Mouse (Mus musculus): ENCODE measurements around the gene Mtus2. TPM values are rescaled to one million over a fixed set of nuclear protein-coding genes. Genes with fewer than 3 reads are reported as not detected.
A peak's percentile ranks its signal among the peaks of the same experiment; 100 is the strongest.
"Not testable (repeated sequence)": the region's sequence is repeated elsewhere in the genome, so short reads cannot be mapped to it uniquely, and the experiment has no call there.

Mtus2 gene
- polyA plus RNA-seq, 1 experiment from 2014 or later: 14.4 TPM

DNA sequence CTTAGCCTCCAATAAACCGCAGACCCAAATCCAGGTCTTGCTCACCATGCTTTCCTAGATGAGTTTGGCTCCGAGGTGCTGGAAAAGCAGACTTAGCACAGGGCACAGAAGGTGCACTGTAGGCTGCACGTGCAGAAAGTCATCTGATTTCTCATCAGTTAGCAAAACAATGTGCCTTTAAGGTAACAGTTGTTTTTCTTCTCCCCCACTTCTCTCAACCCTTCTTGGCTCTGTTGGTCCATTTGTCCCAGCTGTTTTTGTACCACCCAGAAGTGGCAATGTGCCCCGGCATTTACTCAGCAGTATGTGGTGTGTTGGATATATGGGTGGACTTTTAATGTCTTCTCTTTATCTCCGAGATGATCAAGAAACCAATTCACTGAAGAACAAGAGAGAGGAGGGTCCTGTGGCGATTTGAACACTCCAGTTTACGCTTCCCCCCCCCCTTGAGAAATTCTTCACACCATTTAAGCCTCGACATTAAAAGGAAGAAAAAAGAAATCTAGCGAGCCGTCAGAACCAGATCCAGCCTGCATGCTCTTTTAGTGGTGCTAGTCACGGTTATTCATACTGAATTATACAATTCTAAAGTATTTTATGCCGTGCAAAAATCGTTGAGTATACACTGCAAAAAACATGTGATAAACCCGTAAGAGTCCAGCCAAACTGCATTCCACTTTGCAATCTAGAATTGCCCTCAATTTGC lies 194.9 kb downstream of the Mtus2 start:
- H3K9me3 ChIP-seq: peaks cover 4% of the 10 kb centered on the region
- no peaks in the 10 kb centered on the region for H3K36me3 ChIP-seq (replicated peaks)
- peak overlapping the region; percentile 66; the same call in 1 of the 2 replicates for H3K27ac ChIP-seq
- no peak overlapping the region for H3K4me2 ChIP-seq
- H3K9ac ChIP-seq: no peak overlapping the region
- WGBS: 60% methylated on average over 14 of the region's 14 CpGs
- peak; percentile 17; the same call in 1 of the 2 replicates for ATAC-seq (ENCODE audit: low FRiP score)
- H3K4me1 ChIP-seq: peaks cover 29% of the 10 kb centered on the region
- no peak overlapping the region for H3K4me3 ChIP-seq (replicated peaks)
- H3K27me3 ChIP-seq: no peaks in the 10 kb centered on the region

DNA sequence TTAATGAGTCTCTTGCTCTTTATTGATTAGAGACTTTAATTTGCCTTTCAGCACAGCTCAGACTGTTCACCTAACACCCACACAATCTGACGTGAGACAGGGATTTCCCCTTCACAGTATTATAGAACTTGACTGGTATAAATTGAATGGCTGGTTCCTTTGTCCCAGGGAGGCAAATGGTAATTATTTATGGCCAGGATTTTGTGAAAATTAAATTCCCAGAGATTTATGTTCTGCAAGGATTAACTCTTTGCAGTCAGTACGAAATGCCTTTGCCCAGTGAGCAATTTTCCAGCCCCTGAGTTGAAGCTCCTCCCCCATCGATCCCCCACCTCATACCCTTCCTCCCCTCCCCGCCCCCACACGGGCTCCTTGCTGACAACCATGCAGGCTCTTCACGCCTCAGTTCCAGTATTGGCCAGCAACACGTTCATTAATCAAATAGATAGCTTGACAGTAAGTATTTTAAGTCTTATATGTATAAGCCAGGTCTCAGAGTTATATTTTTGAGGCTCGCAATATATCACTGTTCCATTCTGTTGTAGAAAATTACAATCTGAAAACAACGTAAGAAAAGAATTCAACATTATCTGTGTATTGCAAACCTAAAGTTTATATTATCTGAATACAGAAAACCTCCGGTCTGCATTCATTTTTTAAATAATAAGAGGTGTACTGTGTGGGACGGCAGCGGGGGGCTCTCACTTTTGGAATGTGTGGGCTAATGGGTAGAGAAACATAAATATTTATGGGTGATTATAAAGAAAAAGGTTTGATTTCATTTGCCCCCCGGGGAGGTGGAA lies 195.7 kb downstream of the Mtus2 start:
- H3K4me3 ChIP-seq (replicated peaks): no peak overlapping the region
- ATAC-seq (ENCODE audit: low FRiP score): peak; percentile 79
- whole genome bisulfite sequencing: 51% methylated on average over 13 of the region's 13 CpGs
- H3K4me2 ChIP-seq: 0 out of 2 replicates have a peak overlapping the region, but pooled peaks have one; percentile 8
- H3K27me3 ChIP-seq: no peaks in the 10 kb centered on the region
- H3K9me3 ChIP-seq: peaks cover 4% of the 10 kb centered on the region
- no peak overlapping the region for H3K9ac ChIP-seq
- H3K27ac ChIP-seq: peak overlapping the region; percentile 72; the same call in 1 of the 2 replicates
- no peaks in the 10 kb centered on the region for H3K36me3 ChIP-seq (replicated peaks)
- H3K4me1 ChIP-seq: peaks cover 24% of the 10 kb centered on the region

DNA sequence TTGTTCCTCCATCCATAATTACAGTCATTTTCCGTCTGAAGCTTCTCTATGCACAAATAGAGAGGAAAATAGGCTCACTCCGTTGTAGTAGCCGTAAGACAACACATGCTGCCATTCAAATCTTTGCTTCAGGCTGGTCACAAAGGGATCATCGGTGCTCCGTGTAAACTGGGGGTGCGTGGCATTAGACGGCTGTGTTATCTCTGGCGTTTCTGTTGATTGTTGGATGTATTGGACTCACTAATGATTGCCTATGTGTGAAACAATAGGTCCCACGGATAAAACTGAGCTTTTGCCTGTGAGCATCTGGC lies 196.2 kb downstream of the Mtus2 start:
- peak; percentile 68; the same call in 1 of the 2 replicates for ATAC-seq (ENCODE audit: low FRiP score)
- peaks cover 4% of the 10 kb centered on the region for H3K9me3 ChIP-seq
- H3K4me1 ChIP-seq: peaks cover 24% of the 10 kb centered on the region
- H3K27ac ChIP-seq: peak overlapping the region; percentile 72
- H3K9ac ChIP-seq: no peak overlapping the region
- H3K36me3 ChIP-seq (replicated peaks): no peaks in the 10 kb centered on the region
- H3K4me3 ChIP-seq (replicated peaks): no peak overlapping the region
- WGBS: 32% methylated on average over 9 of the region's 9 CpGs
- no peak overlapping the region for H3K4me2 ChIP-seq
- H3K27me3 ChIP-seq: no peaks in the 10 kb centered on the region

DNA sequence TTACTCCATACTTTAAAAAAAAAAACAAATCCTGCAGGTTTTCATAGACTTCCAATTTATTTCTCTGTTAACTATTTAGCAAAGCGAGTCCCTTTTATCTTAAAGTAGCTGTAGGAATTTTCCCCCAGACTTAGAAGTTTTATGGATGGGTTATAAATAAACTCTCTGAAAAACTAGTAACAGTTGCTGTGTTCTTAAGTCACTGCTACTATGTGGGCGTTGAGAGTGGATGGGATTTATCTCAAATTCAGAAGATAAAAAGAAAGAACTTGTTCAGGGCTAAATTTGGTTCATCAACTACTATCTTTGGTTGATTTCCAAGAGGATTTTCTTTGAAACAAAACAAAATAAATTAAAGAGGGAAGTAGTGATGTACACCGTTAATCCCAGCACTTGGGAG lies 197.6 kb downstream of the Mtus2 start:
- no peak overlapping the region for H3K27ac ChIP-seq
- ATAC-seq (ENCODE audit: low FRiP score): no peak
- no peaks in the 10 kb centered on the region for H3K9me3 ChIP-seq
- H3K4me2 ChIP-seq: no peak overlapping the region
- no peak overlapping the region for H3K9ac ChIP-seq
- 92% methylated on average over 3 of the region's 3 CpGs for WGBS
- no peaks in the 10 kb centered on the region for H3K36me3 ChIP-seq (replicated peaks)
- no peak overlapping the region for H3K4me3 ChIP-seq (replicated peaks)
- H3K4me1 ChIP-seq: peaks cover 29% of the 10 kb centered on the region
- no peaks in the 10 kb centered on the region for H3K27me3 ChIP-seq

DNA sequence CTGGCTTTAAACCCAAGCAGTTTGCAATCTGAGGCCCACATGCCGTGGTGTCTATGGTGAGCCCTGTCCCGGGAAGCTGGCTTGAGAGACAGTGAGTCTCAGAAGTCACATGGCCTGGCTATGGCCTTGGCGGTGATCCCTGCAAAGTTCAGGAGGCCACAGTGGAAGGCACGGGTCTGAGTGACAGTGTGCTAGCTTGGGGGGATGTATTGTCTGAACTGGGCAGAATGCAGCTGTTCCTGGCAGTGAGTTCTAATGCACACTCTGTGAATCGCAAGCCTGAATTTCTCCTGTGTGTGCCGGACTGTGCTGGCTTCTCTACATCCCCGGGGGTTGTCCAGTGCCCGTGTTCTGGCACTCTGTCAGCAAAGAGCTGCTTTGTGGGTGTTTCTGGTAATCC lies 202.2 kb downstream of the Mtus2 start:
- Histone ChIP-seq H3K9me3 (no peaks in the 10 kb centered on the region), H3K4me3 (replicated peaks) (no peak overlapping the region), H3K36me3 (replicated peaks) (no peaks in the 10 kb centered on the region), H3K27ac (no peak overlapping the region), H3K4me2 (no peak overlapping the region), H3K9ac (no peak overlapping the region), H3K27me3 (no peaks in the 10 kb centered on the region), H3K4me1 (0 out of 2 replicates have a peak, but pooled peaks cover 6% of the 10 kb centered on the region)
- WGBS: 71% methylated on average over 8 of the region's 8 CpGs
- ATAC-seq (ENCODE audit: low FRiP score): no peak

DNA sequence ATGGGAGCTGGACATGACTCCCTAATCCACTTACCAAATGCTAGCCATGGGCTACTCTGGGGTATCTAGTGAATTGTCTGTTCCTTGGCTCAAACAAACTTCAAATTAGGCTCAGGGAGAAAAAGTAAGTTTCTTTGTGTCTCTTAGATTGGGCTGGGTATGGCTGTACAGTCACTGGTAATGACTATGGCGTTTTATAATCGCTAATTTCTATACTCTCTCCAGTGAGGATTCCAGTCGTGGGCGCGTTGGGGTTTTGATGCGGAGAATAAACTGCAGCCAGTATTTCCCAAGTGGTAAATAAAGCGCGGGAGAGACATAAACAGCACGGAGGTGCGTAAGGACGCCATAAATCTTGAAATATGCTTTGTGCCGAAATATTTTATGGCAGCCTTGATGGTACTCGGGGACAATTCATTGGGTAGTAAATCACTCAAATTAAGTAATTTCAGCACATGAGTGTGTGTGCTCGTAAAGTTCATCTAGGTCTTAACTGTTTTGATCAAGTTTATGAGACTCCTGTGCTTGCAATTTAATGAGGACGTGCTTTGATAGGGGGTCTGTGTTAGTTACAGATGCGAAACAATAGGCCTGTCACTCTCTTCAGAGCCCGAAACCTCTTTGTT lies 203.5 kb downstream of the Mtus2 start:
- H3K27me3 ChIP-seq: no peaks in the 10 kb centered on the region

DNA sequence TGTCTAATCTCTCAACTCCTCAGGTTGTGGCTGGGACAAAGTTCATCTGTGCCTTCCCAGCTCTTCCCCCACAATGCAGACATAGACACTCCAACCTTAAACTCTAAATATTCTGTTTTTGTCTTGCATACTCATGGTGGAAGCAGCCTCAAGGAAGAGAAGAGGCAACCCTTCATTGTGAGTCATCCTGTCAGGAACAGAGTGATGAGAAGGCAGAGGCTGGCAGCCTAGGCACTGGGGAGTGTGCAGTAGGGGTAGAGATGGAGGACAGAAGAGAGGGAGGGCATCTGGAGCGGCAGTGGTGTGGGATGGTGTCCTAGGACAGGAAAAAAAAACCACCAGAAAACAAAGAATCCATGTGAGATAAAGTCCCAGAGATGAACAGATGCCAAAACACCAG lies 208.0 kb downstream of the Mtus2 start:
- H3K4me2 ChIP-seq: no peak overlapping the region
- no peak overlapping the region for H3K9ac ChIP-seq
- no peaks in the 10 kb centered on the region for H3K27me3 ChIP-seq
- no peak overlapping the region for H3K27ac ChIP-seq
- ATAC-seq (ENCODE audit: low FRiP score): no peak
- no peak overlapping the region for H3K4me3 ChIP-seq (replicated peaks)
- no peaks in the 10 kb centered on the region for H3K4me1 ChIP-seq
- no peaks in the 10 kb centered on the region for H3K9me3 ChIP-seq
- WGBS: 86% methylated on average over 1 of the region's 1 CpGs
- H3K36me3 ChIP-seq (replicated peaks): no peaks in the 10 kb centered on the region

More for the DNA sequence above, 203.5 kb downstream of the Mtus2 start:
- H3K9me3 ChIP-seq: no peaks in the 10 kb centered on the region
- H3K4me1 ChIP-seq: 0 out of 2 replicates have a peak, but pooled peaks cover 6% of the 10 kb centered on the region
- 90% methylated on average over 17 of the region's 17 CpGs for WGBS
- ATAC-seq (ENCODE audit: low FRiP score): no peak
- no peak overlapping the region for H3K27ac ChIP-seq
- no peak overlapping the region for H3K4me2 ChIP-seq
- no peak overlapping the region for H3K9ac ChIP-seq
- H3K36me3 ChIP-seq (replicated peaks): no peaks in the 10 kb centered on the region
- no peak overlapping the region for H3K4me3 ChIP-seq (replicated peaks)

DNA sequence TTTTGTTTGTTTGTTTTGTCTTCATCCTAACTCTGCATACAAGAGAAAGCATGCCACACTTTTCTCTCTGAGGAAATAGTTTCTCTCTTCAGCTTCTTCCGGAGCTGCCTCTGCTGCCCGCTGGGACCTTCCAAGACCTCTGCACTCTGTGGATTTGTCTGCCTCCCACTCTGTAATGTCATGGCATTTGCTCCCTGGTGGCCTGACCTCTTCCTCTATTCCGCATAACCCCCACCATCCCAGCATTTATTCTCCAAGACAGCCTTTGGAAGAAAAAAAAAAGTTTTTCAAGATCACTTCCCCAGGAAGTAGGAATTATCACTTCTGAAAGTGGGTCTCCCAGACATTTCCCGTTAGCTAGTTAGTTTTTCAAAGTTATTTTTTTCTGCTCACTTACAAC lies 218.0 kb downstream of the Mtus2 start:
- Histone ChIP-seq H3K9me3 (peaks cover 14% of the 10 kb centered on the region), H3K27ac (no peak overlapping the region), H3K36me3 (replicated peaks) (no peaks in the 10 kb centered on the region), H3K9ac (no peak overlapping the region), H3K4me2 (no peak overlapping the region), H3K27me3 (0 out of 2 replicates have a peak, but pooled peaks cover 3% of the 10 kb centered on the region), H3K4me3 (replicated peaks) (no peak overlapping the region), H3K4me1 (peaks cover 12% of the 10 kb centered on the region)
- no peak for ATAC-seq (ENCODE audit: low FRiP score)
- 54% methylated on average over 4 of the region's 4 CpGs for WGBS

DNA sequence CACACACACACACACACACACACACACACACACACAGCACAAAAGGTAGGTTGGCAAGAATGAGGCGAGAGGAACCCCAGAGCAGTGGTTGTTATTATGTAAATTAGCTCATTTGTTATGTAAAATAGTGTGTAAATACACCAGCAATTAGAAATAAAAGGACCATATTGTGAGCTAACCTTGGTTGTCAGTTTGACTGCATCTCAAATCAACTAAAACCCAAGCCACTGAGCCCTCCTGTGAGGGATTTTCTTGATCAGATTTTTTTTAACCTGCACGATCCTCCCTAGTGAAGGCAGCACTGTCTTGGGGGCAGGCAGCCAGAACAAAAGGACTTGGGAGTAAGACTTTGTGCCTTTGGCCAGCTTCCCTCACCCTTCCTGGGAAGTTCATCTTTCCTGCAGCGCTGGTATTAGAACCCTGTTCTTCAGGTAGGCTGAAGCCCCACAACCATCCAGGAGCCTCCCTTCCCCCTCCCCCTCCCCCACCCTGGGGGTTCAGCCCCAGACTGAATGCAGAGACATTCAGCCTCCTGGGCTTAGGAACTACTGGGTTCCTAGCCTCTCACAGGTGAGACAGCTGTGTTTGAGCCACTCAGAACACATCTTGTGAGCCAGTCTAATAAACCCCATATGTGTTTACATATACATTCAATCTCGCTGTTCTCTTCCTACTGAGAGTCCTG lies 218.8 kb downstream of the Mtus2 start:
- H3K9ac ChIP-seq: no peak overlapping the region
- H3K27me3 ChIP-seq: 0 out of 2 replicates have a peak, but pooled peaks cover 3% of the 10 kb centered on the region
- H3K9me3 ChIP-seq: peaks cover 14% of the 10 kb centered on the region
- no peak overlapping the region for H3K4me3 ChIP-seq (replicated peaks)
- WGBS: 22% methylated on average over 4 of the region's 4 CpGs
- H3K27ac ChIP-seq: peak overlapping the region; percentile 53
- H3K4me1 ChIP-seq: peaks cover 14% of the 10 kb centered on the region
- no peak overlapping the region for H3K4me2 ChIP-seq
- peak; percentile 87 for ATAC-seq (ENCODE audit: low FRiP score)
- no peaks in the 10 kb centered on the region for H3K36me3 ChIP-seq (replicated peaks)

DNA sequence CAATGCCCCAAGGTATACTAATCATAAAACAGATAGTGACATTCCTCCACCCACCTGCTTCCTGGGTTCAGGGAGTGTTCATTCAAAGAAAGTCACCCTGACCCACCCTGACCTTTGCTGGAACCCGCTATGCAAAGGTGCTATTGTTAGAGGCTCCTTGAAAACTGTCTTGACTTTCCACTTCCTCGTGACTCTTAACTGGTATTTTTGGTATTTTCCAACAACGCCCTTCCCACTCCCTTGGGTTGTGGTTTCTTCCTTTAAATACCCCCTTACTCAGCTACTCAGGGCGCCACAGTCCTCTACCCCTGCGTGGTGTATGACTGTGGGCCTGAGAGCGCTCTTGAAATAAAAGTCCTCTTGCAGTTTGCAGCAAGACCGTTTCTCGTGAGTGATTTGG lies 219.4 kb downstream of the Mtus2 start:
- H3K4me3 ChIP-seq (replicated peaks); H3K27ac ChIP-seq; ATAC-seq (ENCODE audit: low FRiP score); H3K4me2 ChIP-seq; H3K36me3 ChIP-seq (replicated peaks); H3K27me3 ChIP-seq; H3K9ac ChIP-seq: not testable (repeated sequence)
- Histone ChIP-seq H3K4me1 (peaks cover 20% of the 10 kb centered on the region), H3K9me3 (peaks cover 14% of the 10 kb centered on the region)
- WGBS: 91% methylated on average over 8 of the region's 8 CpGs

DNA sequence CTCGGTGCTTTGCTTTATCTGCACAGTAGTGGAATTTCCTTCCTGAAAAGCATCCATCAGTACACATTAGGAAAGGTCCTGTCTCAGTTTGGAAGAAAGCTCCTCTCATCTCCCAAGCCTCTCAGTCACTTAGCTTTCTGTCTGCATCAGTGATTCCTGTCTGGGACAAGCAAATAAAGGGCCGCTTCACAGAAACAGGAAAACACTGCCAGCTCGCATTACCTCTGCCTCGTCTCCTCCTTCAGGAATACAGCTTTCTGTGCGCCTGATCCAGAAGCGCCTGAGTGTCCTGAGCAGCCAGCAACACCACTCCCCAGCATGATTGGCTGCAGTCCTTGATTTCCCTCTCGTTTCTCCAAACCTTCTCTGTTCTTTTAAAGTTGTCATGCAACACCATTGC lies 222.1 kb downstream of the Mtus2 start:
- no peak overlapping the region for H3K27ac ChIP-seq
- ATAC-seq (ENCODE audit: low FRiP score): no peak
- H3K36me3 ChIP-seq (replicated peaks): no peaks in the 10 kb centered on the region
- 76% methylated on average over 7 of the region's 7 CpGs for WGBS
- H3K27me3 ChIP-seq: 0 out of 2 replicates have a peak, but pooled peaks cover 2% of the 10 kb centered on the region
- peaks cover 14% of the 10 kb centered on the region for H3K9me3 ChIP-seq
- H3K9ac ChIP-seq: no peak overlapping the region
- H3K4me2 ChIP-seq: no peak overlapping the region
- peaks cover 21% of the 10 kb centered on the region for H3K4me1 ChIP-seq
- no peak overlapping the region for H3K4me3 ChIP-seq (replicated peaks)
